Comparison of ENCODE assay signal across 10 mouse cellular contexts in genomic region chr15:100144854-100145824, GRCm38 (mm10).
DNase-seq lines count a peak whose midpoint lies in the region; ATAC-seq lines count a peak whose summit lies in the region.
"Had no signal": no experiment of that assay in that cellular context is flagged by ENCODE, and none has a peak within 500 bp of the region (broad histone marks: within the 10 kb centered on the region; RNA-seq: fewer than 3 reads in every experiment).

No protein-coding gene starts in this region.

- no peak overlapping the region for H3K4me2 ChIP-seq in intestine, embryonic 15.5 days (replicated peaks)

- no peak for DNase-seq in frontal cortex, postnatal 10 days (ENCODE audit: low spot score in 2 of 2)
- DNase-seq in layer of hippocampus, adult 11-12 months (ENCODE audit: low spot score) = peak; percentile 53
- DNase-seq in layer of hippocampus, adult 9-10 months (ENCODE audit: low spot score) = no peak
- peak; percentile 34 for DNase-seq in CD4-positive helper T cell, adult 2 months (ENCODE audit: low read depth, low spot score)
- DNase-seq in adrenal gland, adult 18-20 months (ENCODE audit: low spot score in 2 of 2) = no peak
- DNase-seq in thymus, postnatal 0 days (ENCODE audit: low spot score) = no peak
- DNase-seq: adrenal gland, adult 8-10 months had no signal

- peak; percentile 44; the same call in 1 of the 2 replicates for ATAC-seq in frontal cortex, adult (ENCODE audit: low TSS enrichment)
- peak; percentile 61 for ATAC-seq in intestine, embryonic 15.5 days

- no peak overlapping the region for H3K4me3 ChIP-seq in intestine, embryonic 15.5 days (replicated peaks)
- H3K4me3 ChIP-seq: midbrain, embryonic 10.5 days had no signal

- peak overlapping the region; percentile 32; the same call in 1 of the 2 replicates for H3K27ac ChIP-seq in intestine, embryonic 15.5 days
- H3K27ac ChIP-seq: midbrain, embryonic 10.5 days had no signal

- H3K27me3 ChIP-seq in intestine, embryonic 15.5 days (replicated peaks) = no peaks in the 10 kb centered on the region

- no peaks in the 10 kb centered on the region for H3K36me3 ChIP-seq in intestine, embryonic 15.5 days

- WGBS in intestine, embryonic 15.5 days = 71% methylated on average over 15 of the region's 15 CpGs

- no peak overlapping the region for H3K9ac ChIP-seq in intestine, embryonic 15.5 days

- no peaks in the 10 kb centered on the region for H3K9me3 ChIP-seq in intestine, embryonic 15.5 days
- H3K9me3 ChIP-seq: midbrain, embryonic 10.5 days had no signal

- peaks cover 8% of the 10 kb centered on the region; the same call in 1 of the 2 replicates for H3K4me1 ChIP-seq in intestine, embryonic 15.5 days (replicated peaks)

Comparison
In these comparisons a context has a peak if more than half of its experiments do, and no peak if none do; other contexts are left out.
1. DNase-seq: peak in layer of hippocampus, adult 11-12 months (single experiment) and CD4-positive helper T cell, adult 2 months (single experiment); none in frontal cortex, postnatal 10 days (0 of 2), layer of hippocampus, adult 9-10 months (single experiment), adrenal gland, adult 18-20 months (0 of 2) and thymus, postnatal 0 days (single experiment).